Mouse (Mus musculus) bone marrow, adult 2 months (tissue): ENCODE data around the gene Ccl17.

Source experiments
- CTCF ChIP-seq: fragments of 200-500 bp; IDR thresholded peaks from 2 replicates; pipeline ENCODE4 v1.5.1; 2011; ENCODE audit warnings: low read length, control low read depth; ENCODE audit not compliant: control insufficient read depth, insufficient read depth
- POLR2A ChIP-seq: fragments of 200-500 bp; IDR thresholded peaks from 2 replicates; pipeline ENCODE4 v1.6.1; 2011; ENCODE audit warnings: low read depth, mild to moderate bottlenecking, control low read depth, low read length, borderline replicate concordance; ENCODE audit not compliant: control insufficient read depth

DNA sequence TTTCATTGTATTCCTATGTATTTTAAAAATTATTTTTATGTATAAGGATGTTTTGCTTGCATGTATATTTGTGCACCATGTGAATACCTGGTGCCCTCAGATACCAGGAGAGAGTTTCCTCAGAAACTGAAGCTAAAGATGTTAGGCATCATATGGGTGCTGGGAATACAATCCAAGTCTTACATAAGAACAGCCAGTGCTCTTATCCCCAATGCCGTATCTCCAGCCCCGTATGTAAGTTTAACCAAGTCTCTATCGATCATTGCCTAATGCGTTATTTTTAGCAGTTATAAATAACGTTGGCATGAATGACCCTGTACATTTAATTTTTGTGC is 46.7 kb downstream of the Ccl17 start:
- no peak for TF ChIP-seq POLR2A
- no peak for TF ChIP-seq CTCF
